Mouse (Mus musculus): ENCODE results near the gene Fam19a3. TPM values are rescaled to one million over a fixed set of nuclear protein-coding genes. Genes with fewer than 3 reads are reported as not detected.
"Not testable (repeated sequence)": the region's sequence is repeated elsewhere in the genome, so short reads cannot be mapped to it uniquely, and the experiment has no call there.

Fam19a3 gene
- total and polyA plus RNA-seq, 2 experiments from 2014 or later = 0.21 TPM; not detected in 1

- 11% methylated on average over 5 of the region's 5 CpGs for WGBS
- peak; percentile 33; the same call in 1 of the 2 replicates for ATAC-seq
- Histone ChIP-seq H3K27me3 (ENCODE audit: insufficient read depth, low read length) (no peaks in the 10 kb centered on the region), H3K4me3 (ENCODE audit: low read length) (peak overlapping the region; percentile 37), H3K9ac (replicated peaks; ENCODE audit: low read length) (peak overlapping the region; percentile 50), H3K4me2 (ENCODE audit: low read depth, low read length) (peak overlapping the region; percentile 61), H3K36me3 (ENCODE audit: insufficient read depth, low read length) (no peaks in the 10 kb centered on the region), H3K9me3 (ENCODE audit: low read length) (no peaks in the 10 kb centered on the region), H3K4me1 (ENCODE audit: insufficient read depth, low read length) (no peaks in the 10 kb centered on the region), H3K27ac (no peak overlapping the region)
- DNase-seq (ENCODE audit: low spot score) = no peak
- no peak for TF ChIP-seq CTCF (IDR thresholded peaks at IDR 0.05; ENCODE audit: low read depth)
Observed at GRCm38 (mm10) chr3:104758869-104759268, 22.8 kb downstream of the Fam19a3 start.

- 2% methylated on average over 27 of the region's 27 CpGs for WGBS
- Histone ChIP-seq H3K4me1 (ENCODE audit: insufficient read depth, low read length) (no peaks in the 10 kb centered on the region), H3K9ac (replicated peaks; ENCODE audit: low read length) (peak overlapping the region; percentile 50), H3K27ac (no peak overlapping the region), H3K4me2 (ENCODE audit: low read depth, low read length) (peak overlapping the region; percentile 61), H3K9me3 (ENCODE audit: low read length) (no peaks in the 10 kb centered on the region), H3K36me3 (ENCODE audit: insufficient read depth, low read length) (no peaks in the 10 kb centered on the region), H3K27me3 (ENCODE audit: insufficient read depth, low read length) (no peaks in the 10 kb centered on the region), H3K4me3 (ENCODE audit: low read length) (peak overlapping the region; percentile 37)
- peak; percentile 92 for ATAC-seq
- DNase-seq (ENCODE audit: low spot score) = peak; percentile 91
- peak; percentile 89 for TF ChIP-seq CTCF (IDR thresholded peaks at IDR 0.05; ENCODE audit: low read depth)
Observed at GRCm38 (mm10) chr3:104758406-104758805, 23.2 kb downstream of the Fam19a3 start.

GRCm38 (mm10) chr3:104752845-104753244 lies 28.8 kb downstream of the Fam19a3 start:
- peak; percentile 30 for DNase-seq (ENCODE audit: low spot score)
- H3K4me1 ChIP-seq (ENCODE audit: insufficient read depth, low read length); H3K9me3 ChIP-seq (ENCODE audit: low read length); H3K27ac ChIP-seq; H3K27me3 ChIP-seq (ENCODE audit: insufficient read depth, low read length); H3K9ac ChIP-seq (replicated peaks; ENCODE audit: low read length); H3K4me3 ChIP-seq (ENCODE audit: low read length); ATAC-seq; H3K4me2 ChIP-seq (ENCODE audit: low read depth, low read length); H3K36me3 ChIP-seq (ENCODE audit: insufficient read depth, low read length): not testable (repeated sequence)
- peak; percentile 41 for TF ChIP-seq CTCF (IDR thresholded peaks at IDR 0.05; ENCODE audit: low read depth)
- WGBS = 15% methylated on average over 22 of the region's 25 CpGs

GRCm38 (mm10) chr3:104743864-104744263 lies 37.8 kb downstream of the Fam19a3 start:
- TF ChIP-seq CTCF (IDR thresholded peaks at IDR 0.05; ENCODE audit: low read depth) = no peak
- Histone ChIP-seq H3K9ac (replicated peaks; ENCODE audit: low read length) (no peak overlapping the region), H3K4me2 (ENCODE audit: low read depth, low read length) (no peak overlapping the region), H3K9me3 (ENCODE audit: low read length) (no peaks in the 10 kb centered on the region), H3K27ac (no peak overlapping the region), H3K4me3 (ENCODE audit: low read length) (no peak overlapping the region), H3K27me3 (ENCODE audit: insufficient read depth, low read length) (no peaks in the 10 kb centered on the region), H3K4me1 (ENCODE audit: insufficient read depth, low read length) (no peaks in the 10 kb centered on the region), H3K36me3 (ENCODE audit: insufficient read depth, low read length) (no peaks in the 10 kb centered on the region)
- WGBS = 85% methylated on average over 1 of the region's 1 CpGs
- ATAC-seq (no peak), DNase-seq (ENCODE audit: low spot score) (no peak)

GRCm38 (mm10) chr3:104743161-104743560 lies 38.5 kb downstream of the Fam19a3 start:
- no peaks in the 10 kb centered on the region for H3K4me1 ChIP-seq (ENCODE audit: insufficient read depth, low read length)
- WGBS = 61% methylated on average over 1 of the region's 1 CpGs
- H3K4me2 ChIP-seq (ENCODE audit: low read depth, low read length) = no peak overlapping the region
- no peaks in the 10 kb centered on the region for H3K36me3 ChIP-seq (ENCODE audit: insufficient read depth, low read length)
- TF ChIP-seq CTCF (IDR thresholded peaks at IDR 0.05; ENCODE audit: low read depth) = no peak
- no peak for ATAC-seq
- no peaks in the 10 kb centered on the region for H3K9me3 ChIP-seq (ENCODE audit: low read length)
- no peak overlapping the region for H3K4me3 ChIP-seq (ENCODE audit: low read length)
- no peak overlapping the region for H3K27ac ChIP-seq
- DNase-seq (ENCODE audit: low spot score) = no peak
- H3K9ac ChIP-seq (replicated peaks; ENCODE audit: low read length) = no peak overlapping the region
- no peaks in the 10 kb centered on the region for H3K27me3 ChIP-seq (ENCODE audit: insufficient read depth, low read length)

- ATAC-seq (no peak), DNase-seq (ENCODE audit: low spot score) (no peak)
- no peaks in the 10 kb centered on the region for H3K27me3 ChIP-seq (ENCODE audit: insufficient read depth, low read length)
- H3K27ac ChIP-seq = no peak overlapping the region
- H3K4me3 ChIP-seq (ENCODE audit: low read length) = no peak overlapping the region
- WGBS = 93% methylated on average over 3 of the region's 3 CpGs
- TF ChIP-seq CTCF (IDR thresholded peaks at IDR 0.05; ENCODE audit: low read depth) = no peak
- no peak overlapping the region for H3K9ac ChIP-seq (replicated peaks; ENCODE audit: low read length)
- H3K9me3 ChIP-seq (ENCODE audit: low read length) = no peaks in the 10 kb centered on the region
- no peak overlapping the region for H3K4me2 ChIP-seq (ENCODE audit: low read depth, low read length)
- no peaks in the 10 kb centered on the region for H3K4me1 ChIP-seq (ENCODE audit: insufficient read depth, low read length)
- no peaks in the 10 kb centered on the region for H3K36me3 ChIP-seq (ENCODE audit: insufficient read depth, low read length)
Observed at GRCm38 (mm10) chr3:104741954-104742353, 39.7 kb downstream of the Fam19a3 start.

- Histone ChIP-seq H3K4me3 (ENCODE audit: low read length) (no peak overlapping the region), H3K27me3 (ENCODE audit: insufficient read depth, low read length) (no peaks in the 10 kb centered on the region), H3K9me3 (ENCODE audit: low read length) (no peaks in the 10 kb centered on the region), H3K4me2 (ENCODE audit: low read depth, low read length) (no peak overlapping the region), H3K27ac (no peak overlapping the region), H3K4me1 (ENCODE audit: insufficient read depth, low read length) (no peaks in the 10 kb centered on the region), H3K36me3 (ENCODE audit: insufficient read depth, low read length) (no peaks in the 10 kb centered on the region), H3K9ac (replicated peaks; ENCODE audit: low read length) (no peak overlapping the region)
- ATAC-seq (no peak), DNase-seq (ENCODE audit: low spot score) (no peak)
- TF ChIP-seq CTCF (IDR thresholded peaks at IDR 0.05; ENCODE audit: low read depth) = no peak
- 59% methylated on average over 7 of the region's 7 CpGs for WGBS
Observed at GRCm38 (mm10) chr3:104734654-104735053, 47.0 kb downstream of the Fam19a3 start.
